Mouse (Mus musculus): ENCODE data around the gene Olfr1326-ps1.

- TF ChIP-seq CTCF (IDR thresholded peaks at IDR 0.05; ENCODE audit: borderline replicate concordance, control insufficient read depth, extremely low read depth, insufficient read depth, low read length, poor library complexity) = no peak
- TF ChIP-seq POLR2A (IDR thresholded peaks at IDR 0.05; ENCODE audit: control insufficient read depth, extremely low read depth, insufficient read depth, low read length, poor library complexity) = no peak
These were observed 17.7 kb upstream of the Olfr1326-ps1 start, which contains the start of gene Olfr1325 for GRCm38 (mm10) chrX:74592379-74592778.
